Mouse (Mus musculus) heart, adult 2 months (tissue): Measurements from ENCODE around the gene Wnt3a.

Experiments used
- CTCF ChIP-seq: fragments of 200-600 bp; IDR thresholded peaks from 2 replicates; pipeline ENCODE4 v1.8.1; 2022; ENCODE audit warnings: antibody characterized with exemption, mild to moderate bottlenecking, moderate library complexity
- EP300 ChIP-seq: fragments of 200-500 bp; IDR thresholded peaks from 2 replicates; pipeline ENCODE4 v1.6.1; 2011; ENCODE audit warnings: low read depth, low read length, control low read depth; ENCODE audit not compliant: insufficient read depth
- POLR2A ChIP-seq: fragments of 200-500 bp; IDR thresholded peaks from 2 replicates; pipeline ENCODE4 v1.6.1; 2011; ENCODE audit warnings: mild to moderate bottlenecking, low read depth, low read length, control low read depth; ENCODE audit not compliant: insufficient read depth

DNA sequence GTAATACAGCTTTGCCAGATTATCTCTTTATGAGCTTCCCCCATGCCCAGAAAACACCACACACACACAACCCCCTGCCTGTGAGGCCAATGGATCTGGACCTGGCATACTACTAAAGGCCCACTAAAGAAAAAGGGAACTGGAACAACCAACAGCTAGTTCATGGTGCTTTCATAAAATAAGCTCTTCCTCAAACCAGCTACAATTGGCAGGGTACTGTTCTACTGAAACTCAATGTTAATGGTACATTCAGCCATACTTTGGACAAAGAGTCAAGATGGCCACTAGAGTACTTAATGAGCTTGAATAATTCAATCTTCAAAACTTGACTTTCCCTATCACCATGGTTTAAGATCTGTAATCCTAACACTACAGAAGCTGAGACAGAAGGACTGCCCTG lies 68.9 kb downstream of the Wnt3a start:
- TF ChIP-seq CTCF: no peak
- TF ChIP-seq EP300: no peak
- no peak for TF ChIP-seq POLR2A
